Mouse (Mus musculus): ENCODE results near the gene Marc1. TPM values are rescaled to one million over a fixed set of nuclear protein-coding genes. Genes with fewer than 3 reads are reported as not detected.
A peak's percentile ranks its signal among the peaks of the same experiment; 100 is the strongest.

Marc1 gene
- polyA plus RNA-seq, 1 experiment from 2014 or later = 0.15 TPM

DNA sequence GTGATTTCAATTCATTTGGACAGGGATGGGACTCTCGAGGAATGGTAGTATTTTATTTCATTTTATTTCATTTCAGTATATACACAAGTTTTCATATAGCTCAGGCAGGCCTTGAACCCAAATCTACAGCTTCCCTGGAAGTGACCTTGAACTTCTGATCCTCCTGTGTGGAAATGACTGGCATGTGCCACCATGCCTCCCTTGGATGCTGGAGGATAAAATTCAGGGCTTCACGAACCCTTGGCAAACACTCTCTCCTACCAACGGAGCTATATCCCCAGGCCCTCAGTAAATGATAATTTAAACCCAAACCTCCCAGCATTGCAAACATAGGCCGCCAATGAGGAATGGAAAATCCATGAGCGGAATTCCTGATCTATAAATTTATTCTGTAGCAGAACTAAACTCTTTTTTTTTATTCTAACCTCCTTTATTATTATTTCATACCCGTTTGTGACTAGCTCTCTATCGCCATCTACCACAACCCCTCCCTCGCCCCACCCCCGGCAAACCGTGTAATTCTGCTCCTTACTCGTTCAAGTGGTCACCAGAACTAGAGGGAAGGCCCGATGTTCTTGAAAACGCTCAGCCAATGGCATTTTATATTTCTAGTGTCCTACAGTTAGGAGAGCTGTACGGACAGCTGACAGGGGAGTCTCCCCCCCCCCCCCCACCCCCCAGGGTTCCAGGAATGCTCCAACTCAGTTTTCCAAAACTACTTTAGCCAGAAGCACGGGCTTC, 33.4 kb upstream of the Marc1 start:
- peak overlapping the region; percentile 87; the same call in 1 of the 2 replicates for H3K27ac ChIP-seq
- H3K36me3 ChIP-seq = peaks cover 13% of the 10 kb centered on the region; the same call in 1 of the 2 replicates
- DNase-seq (ENCODE audit: low spot score) = peak; percentile 41
- peaks cover 46% of the 10 kb centered on the region for H3K27me3 ChIP-seq (ENCODE audit: low read depth, poor library complexity, severe bottlenecking)
- peaks cover 23% of the 10 kb centered on the region for H3K4me1 ChIP-seq
- peak overlapping the region; percentile 81 for H3K4me3 ChIP-seq
- H3K9me3 ChIP-seq (replicated peaks) = no peaks in the 10 kb centered on the region
- 23% methylated on average over 15 of the region's 15 CpGs for WGBS

GRCm38 (mm10) chr1:184837649-184838048, 26.5 kb upstream of the Marc1 start:
- no peak for DNase-seq (ENCODE audit: low spot score)
- Histone ChIP-seq H3K9me3 (replicated peaks) (no peaks in the 10 kb centered on the region), H3K4me1 (no peaks in the 10 kb centered on the region), H3K36me3 (peaks cover 29% of the 10 kb centered on the region), H3K27ac (no peak overlapping the region), H3K4me3 (no peak overlapping the region), H3K27me3 (ENCODE audit: low read depth, poor library complexity, severe bottlenecking) (no peaks in the 10 kb centered on the region)
- WGBS = 84% methylated on average over 4 of the region's 4 CpGs

GRCm38 (mm10) chr1:184836350-184836749, 25.2 kb upstream of the Marc1 start:
- DNase-seq (ENCODE audit: low spot score) = no peak
- no peak overlapping the region for H3K27ac ChIP-seq
- WGBS = 75% methylated on average over 5 of the region's 5 CpGs
- H3K4me3 ChIP-seq = no peak overlapping the region
- no peaks in the 10 kb centered on the region for H3K4me1 ChIP-seq
- no peaks in the 10 kb centered on the region for H3K9me3 ChIP-seq (replicated peaks)
- H3K27me3 ChIP-seq (ENCODE audit: low read depth, poor library complexity, severe bottlenecking) = no peaks in the 10 kb centered on the region
- H3K36me3 ChIP-seq = peaks cover 41% of the 10 kb centered on the region

DNA sequence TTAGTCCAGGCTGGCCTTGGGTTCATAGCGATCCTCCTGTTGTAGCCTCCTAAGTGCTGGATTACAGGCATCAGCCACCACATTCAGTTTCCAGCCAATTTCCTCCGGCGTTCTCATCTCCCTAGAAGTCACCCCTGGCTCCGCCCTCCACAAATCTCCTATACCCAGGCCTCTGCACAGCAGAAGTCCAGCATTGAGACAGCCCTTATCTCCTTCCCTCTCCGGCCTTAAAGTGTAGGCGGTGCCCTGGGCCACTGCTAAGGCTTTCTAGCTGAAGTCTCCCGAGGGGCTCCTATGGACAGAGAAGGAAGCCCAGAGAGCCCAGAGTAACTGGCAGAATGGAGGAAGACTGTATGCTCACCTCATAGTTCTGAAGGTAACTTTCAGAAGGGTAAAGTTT, 22.4 kb upstream of the Marc1 start:
- WGBS = 93% methylated on average over 7 of the region's 7 CpGs
- Histone ChIP-seq H3K4me3 (no peak overlapping the region), H3K9me3 (replicated peaks) (no peaks in the 10 kb centered on the region), H3K27me3 (ENCODE audit: low read depth, poor library complexity, severe bottlenecking) (no peaks in the 10 kb centered on the region), H3K27ac (no peak overlapping the region), H3K4me1 (no peaks in the 10 kb centered on the region), H3K36me3 (peaks cover 47% of the 10 kb centered on the region)
- DNase-seq (ENCODE audit: low spot score) = no peak

DNA sequence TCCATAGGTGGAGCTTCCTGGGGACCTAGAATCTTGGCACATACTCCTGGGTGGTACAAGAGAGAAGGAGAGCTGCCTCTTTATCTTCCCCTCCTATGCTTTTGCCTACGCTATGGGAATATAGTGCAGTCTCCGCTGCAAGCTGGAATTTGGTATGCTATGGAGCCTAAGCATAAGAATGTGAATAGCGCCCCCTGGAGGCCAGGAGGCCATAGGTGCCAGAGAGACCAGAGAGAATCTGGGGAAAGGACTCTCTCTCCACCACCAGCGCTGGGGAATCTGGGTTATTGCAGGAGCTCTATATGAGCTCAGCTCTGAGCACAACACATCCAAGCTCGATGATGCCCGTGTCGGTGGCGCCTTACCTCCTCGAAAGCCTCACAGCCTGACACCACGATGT, 21.1 kb upstream of the Marc1 start:
- Histone ChIP-seq H3K9me3 (replicated peaks) (no peaks in the 10 kb centered on the region), H3K36me3 (peaks cover 50% of the 10 kb centered on the region), H3K27ac (no peak overlapping the region), H3K4me3 (no peak overlapping the region), H3K4me1 (no peaks in the 10 kb centered on the region; the same call in 1 of the 2 replicates), H3K27me3 (ENCODE audit: low read depth, poor library complexity, severe bottlenecking) (no peaks in the 10 kb centered on the region)
- 78% methylated on average over 10 of the region's 10 CpGs for WGBS
- no peak for DNase-seq (ENCODE audit: low spot score)

DNA sequence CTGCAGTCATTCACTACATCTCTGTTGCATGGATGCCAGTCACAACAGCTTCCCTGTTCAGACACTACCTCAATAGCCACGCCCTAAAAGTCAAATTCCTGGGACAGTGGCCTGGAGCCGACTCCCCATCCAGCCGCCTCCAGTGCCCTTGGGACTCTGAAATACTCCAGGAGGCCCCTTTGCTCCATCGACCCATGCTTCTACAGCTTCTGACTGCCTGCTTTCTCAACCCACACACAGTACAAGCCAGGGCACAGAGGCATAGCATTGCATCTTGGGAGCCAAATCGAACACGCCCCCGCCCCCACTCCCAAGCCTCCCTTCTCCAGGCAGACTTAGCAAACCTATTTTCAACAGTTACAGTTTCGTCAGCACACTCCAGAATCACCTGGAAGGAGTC, 18.8 kb upstream of the Marc1 start:
- Histone ChIP-seq H3K9me3 (replicated peaks) (no peaks in the 10 kb centered on the region), H3K4me1 (peaks cover 3% of the 10 kb centered on the region), H3K36me3 (peaks cover 47% of the 10 kb centered on the region), H3K27me3 (ENCODE audit: low read depth, poor library complexity, severe bottlenecking) (0 out of 2 replicates have a peak, but pooled peaks cover 5% of the 10 kb centered on the region), H3K4me3 (no peak overlapping the region), H3K27ac (no peak overlapping the region)
- WGBS = 88% methylated on average over 8 of the region's 8 CpGs
- DNase-seq (ENCODE audit: low spot score) = no peak

GRCm38 (mm10) chr1:184827175-184827701, 16.1 kb upstream of the Marc1 start:
- H3K27me3 ChIP-seq (ENCODE audit: low read depth, poor library complexity, severe bottlenecking) = 0 out of 2 replicates have a peak, but pooled peaks cover 5% of the 10 kb centered on the region
- H3K4me1 ChIP-seq = peaks cover 16% of the 10 kb centered on the region
- 0 out of 2 replicates have a peak overlapping the region, but pooled peaks have one; percentile 21 for H3K4me3 ChIP-seq
- DNase-seq (ENCODE audit: low spot score) = no peak
- 30% methylated on average over 23 of the region's 23 CpGs for WGBS
- no peak overlapping the region for H3K27ac ChIP-seq
- no peaks in the 10 kb centered on the region for H3K9me3 ChIP-seq (replicated peaks)
- H3K36me3 ChIP-seq = peaks cover 30% of the 10 kb centered on the region

GRCm38 (mm10) chr1:184825093-184825492, 14.0 kb upstream of the Marc1 start:
- no peak overlapping the region for H3K27ac ChIP-seq
- WGBS = 28% methylated on average over 11 of the region's 11 CpGs
- H3K9me3 ChIP-seq (replicated peaks) = no peaks in the 10 kb centered on the region
- no peak overlapping the region for H3K4me3 ChIP-seq
- H3K36me3 ChIP-seq = peaks cover 14% of the 10 kb centered on the region
- DNase-seq (ENCODE audit: low spot score) = peak; percentile 74
- 0 out of 2 replicates have a peak, but pooled peaks cover 5% of the 10 kb centered on the region for H3K27me3 ChIP-seq (ENCODE audit: low read depth, poor library complexity, severe bottlenecking)
- H3K4me1 ChIP-seq = peaks cover 18% of the 10 kb centered on the region

GRCm38 (mm10) chr1:184824439-184824851, 13.3 kb upstream of the Marc1 start:
- no peak overlapping the region for H3K4me3 ChIP-seq
- DNase-seq (ENCODE audit: low spot score) = peak; percentile 95
- H3K27me3 ChIP-seq (ENCODE audit: low read depth, poor library complexity, severe bottlenecking) = 0 out of 2 replicates have a peak, but pooled peaks cover 5% of the 10 kb centered on the region
- WGBS = 6% methylated on average over 12 of the region's 12 CpGs
- no peaks in the 10 kb centered on the region for H3K9me3 ChIP-seq (replicated peaks)
- peaks cover 18% of the 10 kb centered on the region for H3K4me1 ChIP-seq
- peaks cover 11% of the 10 kb centered on the region; the same call in 1 of the 2 replicates for H3K36me3 ChIP-seq
- no peak overlapping the region for H3K27ac ChIP-seq

GRCm38 (mm10) chr1:184822678-184823077, 11.6 kb upstream of the Marc1 start:
- peaks cover 18% of the 10 kb centered on the region for H3K4me1 ChIP-seq
- 0 out of 2 replicates have a peak overlapping the region, but pooled peaks have one; percentile 30 for H3K27ac ChIP-seq
- peaks cover 23% of the 10 kb centered on the region for H3K36me3 ChIP-seq
- no peaks in the 10 kb centered on the region for H3K9me3 ChIP-seq (replicated peaks)
- H3K27me3 ChIP-seq (ENCODE audit: low read depth, poor library complexity, severe bottlenecking) = 0 out of 2 replicates have a peak, but pooled peaks cover 5% of the 10 kb centered on the region
- WGBS = 20% methylated on average over 11 of the region's 11 CpGs
- peak; percentile 59 for DNase-seq (ENCODE audit: low spot score)
- H3K4me3 ChIP-seq = peak overlapping the region; percentile 32

DNA sequence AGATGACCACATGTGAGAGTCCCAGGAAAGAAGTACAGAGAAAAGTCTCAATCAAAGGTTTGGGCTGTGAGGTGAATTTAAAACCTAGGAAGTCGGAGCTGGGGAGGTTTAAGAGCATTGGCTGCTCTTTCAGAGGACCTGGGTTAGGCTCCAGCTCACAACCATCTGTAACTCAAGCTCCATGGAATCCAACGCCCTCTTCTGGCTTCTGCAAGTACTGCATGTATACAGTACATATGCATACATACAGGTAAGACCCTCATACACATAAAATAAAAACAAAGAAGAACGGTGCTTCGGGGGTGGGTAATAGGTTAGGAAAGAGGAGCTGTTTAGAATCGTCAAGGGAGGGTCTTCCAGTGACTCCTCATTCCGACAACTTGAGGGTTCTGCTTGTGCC, 6.7 kb upstream of the Marc1 start:
- Histone ChIP-seq H3K27me3 (ENCODE audit: low read depth, poor library complexity, severe bottlenecking) (peaks cover 1% of the 10 kb centered on the region; the same call in 1 of the 2 replicates), H3K4me3 (no peak overlapping the region), H3K4me1 (peaks cover 7% of the 10 kb centered on the region), H3K9me3 (replicated peaks) (no peaks in the 10 kb centered on the region), H3K36me3 (peaks cover 23% of the 10 kb centered on the region), H3K27ac (no peak overlapping the region)
- no peak for DNase-seq (ENCODE audit: low spot score)
- WGBS = 85% methylated on average over 6 of the region's 6 CpGs

- H3K4me3 ChIP-seq = no peak overlapping the region
- H3K27ac ChIP-seq = no peak overlapping the region
- no peak for DNase-seq (ENCODE audit: low spot score)
- WGBS = 70% methylated on average over 8 of the region's 8 CpGs
- peaks cover 46% of the 10 kb centered on the region for H3K27me3 ChIP-seq (ENCODE audit: low read depth, poor library complexity, severe bottlenecking)
- H3K36me3 ChIP-seq = no peaks in the 10 kb centered on the region
- no peaks in the 10 kb centered on the region for H3K9me3 ChIP-seq (replicated peaks)
- H3K4me1 ChIP-seq = peaks cover 22% of the 10 kb centered on the region
These were observed 670 bp upstream of the Marc1 start for GRCm38 (mm10) chr1:184811716-184812250.

GRCm38 (mm10) chr1:184809578-184810001, 1.5 kb downstream of the Marc1 start:
- Histone ChIP-seq H3K36me3 (no peaks in the 10 kb centered on the region), H3K4me1 (peaks cover 22% of the 10 kb centered on the region), H3K9me3 (replicated peaks) (no peaks in the 10 kb centered on the region), H3K27ac (no peak overlapping the region), H3K4me3 (no peak overlapping the region), H3K27me3 (ENCODE audit: low read depth, poor library complexity, severe bottlenecking) (peaks cover 46% of the 10 kb centered on the region)
- 60% methylated on average over 6 of the region's 6 CpGs for WGBS
- no peak for DNase-seq (ENCODE audit: low spot score)

Data from limb, embryonic 10.5 days (tissue).